Mouse (Mus musculus): ENCODE data around the gene Grm1. TPM values are rescaled to one million over a fixed set of nuclear protein-coding genes. Genes with fewer than 3 reads are reported as not detected.
"Not testable (repeated sequence)": the region's sequence is repeated elsewhere in the genome, so short reads cannot be mapped to it uniquely, and the experiment has no call there.

Grm1 gene
- polyA plus RNA-seq, 1 experiment: not detected

DNA sequence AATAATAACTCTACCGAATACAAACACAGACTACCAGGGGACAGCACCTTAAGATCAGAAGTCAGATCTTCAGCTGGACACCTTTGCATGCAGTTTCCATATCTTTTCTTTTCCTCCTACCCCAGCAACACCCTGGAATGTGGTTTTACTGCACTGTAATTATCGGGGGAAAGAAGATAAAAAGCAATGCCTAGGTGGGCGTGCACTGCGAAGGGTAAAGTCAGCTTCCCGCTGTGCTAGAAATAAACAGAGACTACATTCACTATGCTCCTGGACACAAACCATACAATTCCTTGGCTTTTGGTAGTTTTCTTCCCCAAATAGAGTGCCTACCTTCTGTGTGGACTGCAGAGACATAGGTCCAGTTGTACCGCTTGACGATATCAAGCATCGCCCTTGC is 2.6 kb downstream of the Grm1 start:
- TF ChIP-seq POLR2A (IDR thresholded peaks at IDR 0.05; ENCODE audit: low read depth, low read length) (no peak), CTCF (IDR thresholded peaks at IDR 0.05; ENCODE audit: extremely low read depth, insufficient read length, insufficient replicate concordance, low read depth, low read length) (no peak)
- H3K27ac ChIP-seq (ENCODE audit: insufficient read depth, low read depth, low read length): no peak overlapping the region
- H3K4me1 ChIP-seq (ENCODE audit: control insufficient read depth, insufficient read depth, insufficient read length, low read length): no peaks in the 10 kb centered on the region; the same call in 1 of the 2 replicates
- H3K4me3 ChIP-seq (ENCODE audit: low read depth, low read length): no peak overlapping the region
- WGBS: 53% methylated on average over 8 of the region's 8 CpGs
- H3K36me3 ChIP-seq (ENCODE audit: control insufficient read depth, insufficient read depth, low read length): no peaks in the 10 kb centered on the region
- H3K27me3 ChIP-seq (ENCODE audit: control insufficient read depth, insufficient read depth, low read length): peaks cover 6% of the 10 kb centered on the region

DNA sequence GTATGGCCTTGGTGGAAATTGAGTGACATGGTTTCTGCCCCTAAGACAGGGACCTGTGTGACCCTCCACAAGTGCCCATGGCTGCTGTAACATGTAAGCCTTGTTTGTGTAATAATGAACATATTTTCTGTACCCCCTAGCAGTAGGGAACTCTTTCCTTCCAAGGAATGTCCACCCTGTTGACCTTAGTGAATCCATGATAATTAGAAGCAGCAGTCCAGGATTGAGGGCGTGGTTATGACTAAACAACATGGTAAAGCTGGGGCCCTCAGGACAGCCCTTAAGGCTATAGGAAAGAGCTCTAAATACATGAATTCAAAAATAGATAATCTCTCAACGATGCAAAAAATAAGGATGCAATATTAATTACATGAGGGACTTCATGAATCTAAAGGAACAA is 17.0 kb downstream of the Grm1 start:
- TF ChIP-seq POLR2A (IDR thresholded peaks at IDR 0.05; ENCODE audit: low read depth, low read length): no peak
- no peak for TF ChIP-seq CTCF (IDR thresholded peaks at IDR 0.05; ENCODE audit: extremely low read depth, insufficient read length, insufficient replicate concordance, low read depth, low read length)

DNA sequence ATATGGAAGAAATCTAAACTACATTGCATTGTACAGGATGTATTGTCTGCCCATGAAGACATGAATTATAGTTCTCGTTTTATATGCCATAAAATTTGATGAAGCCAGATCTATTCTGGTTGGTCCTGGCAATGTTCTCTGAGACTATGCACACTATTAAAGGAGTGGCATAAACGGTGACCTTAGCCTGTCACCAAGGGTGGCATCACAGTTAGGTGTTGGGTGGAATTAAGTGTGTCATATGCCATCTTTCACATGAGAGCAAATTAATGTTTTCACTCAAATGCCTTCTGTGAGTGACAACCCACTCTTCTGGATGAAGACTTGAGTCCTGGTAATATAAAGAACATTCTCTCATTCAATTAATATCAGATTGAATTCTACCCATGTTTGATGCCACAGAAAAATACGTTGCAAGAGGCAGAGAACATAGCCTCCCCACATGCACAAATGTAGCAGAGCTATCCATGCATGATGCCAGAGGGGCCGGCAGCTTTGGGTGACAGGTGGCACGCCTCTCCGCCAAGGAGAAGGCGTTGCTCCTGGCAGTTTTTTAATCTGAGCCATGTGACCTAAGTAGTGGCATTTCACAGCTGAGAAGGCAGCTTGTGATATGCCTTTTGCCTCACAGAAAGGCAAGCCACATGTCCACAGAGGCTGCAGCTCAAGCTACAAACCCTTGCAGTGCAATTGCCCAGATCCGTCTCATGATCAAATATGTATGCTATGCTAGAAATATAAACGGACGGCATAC is 20.7 kb downstream of the Grm1 start:
- H3K4me1 ChIP-seq (ENCODE audit: control insufficient read depth, insufficient read depth, insufficient read length, low read length): no peaks in the 10 kb centered on the region
- no peak overlapping the region for H3K4me3 ChIP-seq (ENCODE audit: low read depth, low read length)
- no peak for TF ChIP-seq POLR2A (IDR thresholded peaks at IDR 0.05; ENCODE audit: low read depth, low read length)
- no peaks in the 10 kb centered on the region for H3K27me3 ChIP-seq (ENCODE audit: control insufficient read depth, insufficient read depth, low read length)
- H3K27ac ChIP-seq (ENCODE audit: insufficient read depth, low read depth, low read length): no peak overlapping the region
- 69% methylated on average over 10 of the region's 10 CpGs for WGBS
- H3K36me3 ChIP-seq (ENCODE audit: control insufficient read depth, insufficient read depth, low read length): no peaks in the 10 kb centered on the region

More for the DNA sequence above, 17.0 kb downstream of the Grm1 start:
- H3K4me1 ChIP-seq (ENCODE audit: control insufficient read depth, insufficient read depth, insufficient read length, low read length): no peaks in the 10 kb centered on the region
- no peak overlapping the region for H3K4me3 ChIP-seq (ENCODE audit: low read depth, low read length)
- 75% methylated on average over 2 of the region's 2 CpGs for WGBS
- H3K27me3 ChIP-seq (ENCODE audit: control insufficient read depth, insufficient read depth, low read length): no peaks in the 10 kb centered on the region
- no peak overlapping the region for H3K27ac ChIP-seq (ENCODE audit: insufficient read depth, low read depth, low read length)
- H3K36me3 ChIP-seq (ENCODE audit: control insufficient read depth, insufficient read depth, low read length): no peaks in the 10 kb centered on the region

DNA sequence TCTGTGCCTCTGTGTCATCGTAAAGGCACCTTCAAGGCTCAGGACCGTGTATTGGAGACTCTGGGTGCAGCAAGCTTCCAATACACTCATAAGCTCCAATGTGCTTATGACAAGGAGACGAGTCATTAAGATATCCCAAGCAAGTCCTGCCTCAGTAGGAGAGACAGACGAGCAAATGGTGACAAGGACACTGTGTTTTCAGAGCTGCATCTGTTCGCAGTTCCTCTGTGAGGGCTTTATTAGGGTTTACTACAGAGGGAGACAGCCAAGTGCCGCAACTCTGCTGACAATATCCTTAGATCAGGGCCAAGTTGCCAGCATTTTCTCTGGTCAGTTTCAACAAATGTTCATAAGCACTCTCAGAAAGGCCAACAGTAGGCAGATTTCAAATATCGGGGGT is 32.8 kb downstream of the Grm1 start:
- Histone ChIP-seq H3K36me3 (ENCODE audit: control insufficient read depth, insufficient read depth, low read length) (no peaks in the 10 kb centered on the region), H3K27me3 (ENCODE audit: control insufficient read depth, insufficient read depth, low read length) (no peaks in the 10 kb centered on the region), H3K27ac (ENCODE audit: insufficient read depth, low read depth, low read length) (no peak overlapping the region), H3K4me3 (ENCODE audit: low read depth, low read length) (no peak overlapping the region), H3K4me1 (ENCODE audit: control insufficient read depth, insufficient read depth, insufficient read length, low read length) (no peaks in the 10 kb centered on the region)
- WGBS: 83% methylated on average over 7 of the region's 7 CpGs
- TF ChIP-seq POLR2A (IDR thresholded peaks at IDR 0.05; ENCODE audit: low read depth, low read length) (no peak), CTCF (IDR thresholded peaks at IDR 0.05; ENCODE audit: extremely low read depth, insufficient read length, insufficient replicate concordance, low read depth, low read length) (no peak)

DNA sequence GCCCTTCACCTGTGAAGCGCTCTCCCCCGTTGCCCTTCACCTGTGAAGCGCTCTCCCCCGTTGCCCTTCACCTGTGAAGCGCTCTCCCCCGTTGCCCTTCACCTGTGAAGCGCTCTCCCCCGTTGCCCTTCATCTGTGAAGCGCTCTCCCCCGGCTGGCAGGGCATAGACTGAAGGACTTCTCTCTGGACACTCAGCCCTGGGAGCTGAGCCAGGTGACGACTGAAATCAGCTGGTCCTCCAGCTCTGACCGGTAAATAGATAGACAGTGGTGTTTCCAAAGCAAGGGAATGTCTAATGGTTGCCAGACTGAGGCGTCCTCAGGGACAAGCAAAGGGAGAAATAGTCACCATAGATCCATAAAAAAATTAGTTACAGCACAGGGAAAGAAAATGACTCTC is 36.7 kb downstream of the Grm1 start:
- not testable (repeated sequence) for H3K36me3 ChIP-seq (ENCODE audit: control insufficient read depth, insufficient read depth, low read length); H3K4me1 ChIP-seq (ENCODE audit: control insufficient read depth, insufficient read depth, insufficient read length, low read length)
- WGBS: 61% methylated on average over 13 of the region's 13 CpGs

DNA sequence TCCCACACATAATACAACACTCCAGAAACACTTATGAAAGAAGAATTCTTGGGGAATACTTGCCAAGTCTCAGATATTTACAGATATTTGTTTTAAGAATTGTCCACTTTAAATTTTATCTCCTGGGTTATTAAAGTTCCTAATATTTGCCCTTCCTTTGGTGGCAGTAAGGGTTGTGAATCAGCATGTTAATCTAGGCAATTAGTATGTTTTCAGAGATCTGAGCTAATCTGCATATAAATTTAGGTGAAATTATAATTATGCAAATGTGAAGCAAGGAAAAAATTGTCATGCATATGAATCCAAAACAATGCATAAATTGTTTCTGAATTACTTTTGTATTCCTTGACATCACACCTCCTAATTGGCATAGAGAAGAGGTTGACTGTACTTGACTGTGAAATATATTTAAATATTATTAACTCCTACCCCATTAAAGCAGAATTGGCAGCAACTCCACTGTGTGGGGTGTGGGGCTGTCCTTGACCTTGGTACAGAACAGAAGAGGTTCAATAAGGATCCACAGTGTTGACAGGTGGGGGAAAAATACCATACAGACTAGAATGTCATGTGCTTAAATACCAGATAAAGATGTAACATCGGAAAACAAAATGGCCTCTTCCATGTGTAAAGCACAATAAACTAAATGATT is 37.6 kb downstream of the Grm1 start:
- WGBS: 88% methylated on average over 1 of the region's 1 CpGs
- no peaks in the 10 kb centered on the region for H3K4me1 ChIP-seq (ENCODE audit: control insufficient read depth, insufficient read depth, insufficient read length, low read length)
- TF ChIP-seq CTCF (IDR thresholded peaks at IDR 0.05; ENCODE audit: extremely low read depth, insufficient read length, insufficient replicate concordance, low read depth, low read length) (no peak), POLR2A (IDR thresholded peaks at IDR 0.05; ENCODE audit: low read depth, low read length) (no peak)
- H3K4me3 ChIP-seq (ENCODE audit: low read depth, low read length): no peak overlapping the region
- H3K36me3 ChIP-seq (ENCODE audit: control insufficient read depth, insufficient read depth, low read length): no peaks in the 10 kb centered on the region
- H3K27ac ChIP-seq (ENCODE audit: insufficient read depth, low read depth, low read length): no peak overlapping the region
- no peaks in the 10 kb centered on the region for H3K27me3 ChIP-seq (ENCODE audit: control insufficient read depth, insufficient read depth, low read length)

More for the DNA sequence above, 36.7 kb downstream of the Grm1 start:
- not testable (repeated sequence) for H3K4me3 ChIP-seq (ENCODE audit: low read depth, low read length); H3K27ac ChIP-seq (ENCODE audit: insufficient read depth, low read depth, low read length); H3K27me3 ChIP-seq (ENCODE audit: control insufficient read depth, insufficient read depth, low read length)

DNA sequence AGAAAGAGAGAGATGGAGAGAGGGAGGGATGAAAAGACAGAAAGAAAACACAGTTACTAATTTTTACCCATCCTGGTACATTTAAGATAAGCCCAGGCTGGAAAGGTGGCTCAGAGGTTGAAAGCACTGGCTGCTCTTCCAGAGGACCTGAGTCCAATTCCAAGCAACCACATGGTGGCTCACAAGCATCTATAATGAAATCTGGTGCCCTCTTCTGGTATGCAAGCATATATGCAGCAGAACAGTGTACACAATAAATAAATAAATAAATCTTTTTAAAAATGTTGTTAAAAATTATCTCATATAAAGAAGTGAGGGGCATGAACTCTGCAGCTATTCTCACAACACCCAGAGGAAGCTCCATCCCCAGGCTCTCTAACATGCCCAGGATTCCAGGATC is 42.8 kb downstream of the Grm1 start:
- TF ChIP-seq POLR2A (IDR thresholded peaks at IDR 0.05; ENCODE audit: low read depth, low read length): no peak
- TF ChIP-seq CTCF (IDR thresholded peaks at IDR 0.05; ENCODE audit: extremely low read depth, insufficient read length, insufficient replicate concordance, low read depth, low read length): no peak
- Histone ChIP-seq H3K27me3 (ENCODE audit: control insufficient read depth, insufficient read depth, low read length) (no peaks in the 10 kb centered on the region), H3K36me3 (ENCODE audit: control insufficient read depth, insufficient read depth, low read length) (no peaks in the 10 kb centered on the region)

More for the DNA sequence above, 42.8 kb downstream of the Grm1 start:
- no peaks in the 10 kb centered on the region for H3K4me1 ChIP-seq (ENCODE audit: control insufficient read depth, insufficient read depth, insufficient read length, low read length)
- no peak overlapping the region for H3K4me3 ChIP-seq (ENCODE audit: low read depth, low read length)
- no peak overlapping the region for H3K27ac ChIP-seq (ENCODE audit: insufficient read depth, low read depth, low read length)
